Mouse (Mus musculus): ENCODE data around the gene Rhbdf1. TPM values are rescaled to one million over a fixed set of nuclear protein-coding genes. Genes with fewer than 3 reads are reported as not detected.

Rhbdf1 gene
- total RNA-seq, 1 experiment from 2014 or later, result 3.6 TPM

GRCm38 (mm10) chr11:32160341-32160740 is 61.8 kb downstream of the Rhbdf1 start:
- ATAC-seq (ENCODE audit: extremely low read depth, insufficient number of reproducible peaks, low FRiP score, poor library complexity, severe bottlenecking), result no peak

Other genes with a start within 250 kb of the Rhbdf1 start
- 17.0 and 23.7 TPM in 2 replicates for gene Nsg2, start 221.8 kb downstream of the Rhbdf1 start, total RNA-seq (2017)
- 12.8 and 15.0 TPM in 2 replicates for gene Il9r, start 22.0 kb downstream of the Rhbdf1 start, total RNA-seq (2017)
- gene Snrnp25, start 16.9 kb downstream of the Rhbdf1 start, total RNA-seq (2017), result 13.7 and 25.4 TPM in 2 replicates
- 14.1 and 15.0 TPM in 2 replicates for gene Mpg, start 4.2 kb upstream of the Rhbdf1 start, total RNA-seq (2017)
- 33.8 and 35.5 TPM in 2 replicates for gene Nprl3, start 45.4 kb upstream of the Rhbdf1 start, total RNA-seq (2017)
- gene Hba-x, start 54.1 kb upstream of the Rhbdf1 start, total RNA-seq (2017), result not detected in 2 replicates
- 3,990 and 4,153 TPM in 2 replicates for gene Hba-a1, start 61.2 kb upstream of the Rhbdf1 start, total RNA-seq (2017)
- gene Hbq1b, start 64.7 kb upstream of the Rhbdf1 start, total RNA-seq (2017), result 1.2 TPM in 1 of 2 replicates, not detected in the other
- gene Hba-a2, start 74.2 kb upstream of the Rhbdf1 start, total RNA-seq (2017), result 33,715 and 35,496 TPM in 2 replicates
- 0.98 TPM in 1 of 2 replicates, not detected in the other for gene Hbq1a, start 77.8 kb upstream of the Rhbdf1 start, total RNA-seq (2017)
- gene Sh3pxd2b, start 125.5 kb upstream of the Rhbdf1 start, total RNA-seq (2017), result 0.23 and 0.25 TPM in 2 replicates
- 2.0 and 6.9 TPM in 2 replicates for gene Ubtd2, start 233.1 kb upstream of the Rhbdf1 start, total RNA-seq (2017)

Measured in neutrophil, adult 5-6 weeks (primary cell).